Mouse (Mus musculus): ENCODE measurements around the gene Ly6c2. TPM values are rescaled to one million over a fixed set of nuclear protein-coding genes. Genes with fewer than 3 reads are reported as not detected.

Ly6c2 gene
- 0.61 and 3.3 TPM in 2 replicates for polyA plus RNA-seq (2012; rRNA removed)

GRCm38 (mm10) chr15:75111861-75112630, at the start of gene Ly6c2:
Gene Ly6c2, minus strand, starts transcription at chr15:75111970.

GRCm38 (mm10) chr15:75154940-75155339, 43.2 kb upstream of the Ly6c2 start, which contains the start of gene Ly6g:
Gene Ly6g, plus strand, starts transcription at chr15:75155240.

Other genes with a start within 250 kb of the Ly6c2 start
- 14.0 and 34.9 TPM in 2 replicates for gene 2010109I03Rik, start 214.9 kb downstream of the Ly6c2 start, polyA plus RNA-seq (2012; rRNA removed)
- not detected in 2 replicates for gene Ly6i, start 128.5 kb downstream of the Ly6c2 start, polyA plus RNA-seq (2012; rRNA removed)
- gene Ly6a, start 113.9 kb downstream of the Ly6c2 start, polyA plus RNA-seq (2012; rRNA removed), result 37.1 and 61.5 TPM in 2 replicates
- 120 and 155 TPM in 2 replicates for gene Ly6c1, start 63.1 kb downstream of the Ly6c2 start, polyA plus RNA-seq (2012; rRNA removed)
- not detected in 2 replicates for gene Ly6g, start 43.3 kb upstream of the Ly6c2 start, polyA plus RNA-seq (2012; rRNA removed)
- gene BC025446, start 104.4 kb upstream of the Ly6c2 start, polyA plus RNA-seq (2012; rRNA removed), result 0.06 and 0.11 TPM in 2 replicates
- 0.10 TPM in 1 of 2 replicates, not detected in the other for gene Ly6f, start 156.5 kb upstream of the Ly6c2 start, polyA plus RNA-seq (2012; rRNA removed)

Data from stomach, adult 2 months (tissue).